Mouse (Mus musculus): ENCODE measurements at regions not wholly inside any gene's neighbourhood (a gene's known extent, or its start where the extent isn't known, plus 50 kb on each side); places are given as distances from the start of the nearest gene placed in this dataset.

DNA sequence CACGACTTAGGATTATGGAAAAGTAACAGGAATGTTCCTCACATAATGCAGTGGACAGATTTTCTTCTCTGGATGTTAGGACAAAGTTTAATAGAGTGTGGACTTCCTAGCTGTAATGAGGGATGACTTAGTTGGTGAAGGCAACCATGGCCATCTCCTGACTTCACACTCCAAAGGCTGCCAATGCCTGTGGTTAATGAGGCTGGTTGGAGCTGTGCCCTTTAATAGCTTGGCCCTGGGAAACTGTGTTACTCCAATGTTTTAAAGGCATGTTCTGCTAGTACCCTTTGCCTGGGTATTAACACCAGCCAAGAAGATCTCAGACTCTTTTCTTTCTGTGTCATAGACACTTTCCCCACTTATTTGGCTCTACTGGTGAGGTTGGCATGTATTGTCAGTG, 378.9 kb downstream of the Fat4 start:
- Histone ChIP-seq H3K27ac (ENCODE audit: low read length) (no peak overlapping the region), H3K4me3 (ENCODE audit: low read length) (no peak overlapping the region), H3K27me3 (ENCODE audit: control insufficient read depth, insufficient read depth, low read length) (no peaks in the 10 kb centered on the region), H3K9me3 (replicated peaks; ENCODE audit: control insufficient read depth, low read length) (no peaks in the 10 kb centered on the region), H3K4me1 (ENCODE audit: control insufficient read depth, insufficient read depth, low read length) (no peaks in the 10 kb centered on the region), H3K9ac (ENCODE audit: low read length) (no peak overlapping the region), H3K36me3 (ENCODE audit: control insufficient read depth, insufficient read depth) (no peaks in the 10 kb centered on the region), H3K4me2 (ENCODE audit: low read depth, low read length) (no peak overlapping the region)
- 97% methylated on average over 1 of the region's 1 CpGs for WGBS
- ATAC-seq (replicated peaks; ENCODE audit: extremely low read depth, insufficient read depth, low FRiP score): no peak

DNA sequence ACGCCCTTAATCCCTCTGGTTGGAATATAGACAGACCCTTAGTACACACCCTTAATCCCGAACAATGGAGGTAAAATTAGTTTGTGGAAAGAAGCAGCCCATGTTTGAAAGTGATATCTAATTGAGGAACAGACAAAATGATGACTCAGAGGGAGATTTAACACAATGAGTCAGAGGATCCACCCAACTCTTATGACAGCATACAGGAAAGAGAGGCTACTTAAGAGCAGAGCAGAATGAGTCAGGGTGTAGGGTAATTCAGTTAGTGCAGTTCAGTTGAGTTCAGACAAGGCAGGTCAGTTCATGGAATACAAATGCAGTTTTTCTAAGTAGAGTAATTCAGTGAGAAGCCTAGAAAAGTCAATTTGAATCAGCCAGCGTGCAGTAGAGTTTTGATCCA, 382.6 kb downstream of the Fat4 start:
- no peak for ATAC-seq (replicated peaks; ENCODE audit: extremely low read depth, insufficient read depth, low FRiP score)
- H3K27me3 ChIP-seq (ENCODE audit: control insufficient read depth, insufficient read depth, low read length): no peaks in the 10 kb centered on the region
- peaks cover 5% of the 10 kb centered on the region for H3K4me1 ChIP-seq (ENCODE audit: control insufficient read depth, insufficient read depth, low read length)
- H3K4me2 ChIP-seq (ENCODE audit: low read depth, low read length): no peak overlapping the region
- no peaks in the 10 kb centered on the region for H3K9me3 ChIP-seq (replicated peaks; ENCODE audit: control insufficient read depth, low read length)
- H3K4me3 ChIP-seq (ENCODE audit: low read length): no peak overlapping the region
- H3K36me3 ChIP-seq (ENCODE audit: control insufficient read depth, insufficient read depth): no peaks in the 10 kb centered on the region
- no peak overlapping the region for H3K27ac ChIP-seq (ENCODE audit: low read length)
- 74% methylated on average over 3 of the region's 3 CpGs for WGBS
- H3K9ac ChIP-seq (ENCODE audit: low read length): no peak overlapping the region

DNA sequence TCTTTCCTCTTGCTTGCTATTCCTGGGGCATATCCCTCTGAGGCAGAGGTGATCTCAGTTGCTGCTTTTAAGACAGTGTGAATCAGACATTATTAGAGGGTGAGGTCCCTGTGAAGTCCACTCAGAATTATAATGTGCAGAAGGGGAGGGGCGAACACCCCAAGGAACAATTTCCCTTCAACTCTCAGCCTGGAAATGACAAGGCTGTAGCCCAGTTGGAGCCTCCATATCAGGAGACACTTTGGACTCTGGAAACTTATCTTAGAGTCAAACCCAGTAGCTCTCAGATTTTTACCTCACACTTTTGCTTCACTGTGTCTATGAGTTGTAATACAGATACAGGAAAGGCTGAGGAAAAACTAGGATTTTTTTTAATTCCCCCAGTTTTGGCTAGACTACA, 385.9 kb downstream of the Fat4 start:
- Histone ChIP-seq H3K36me3 (ENCODE audit: control insufficient read depth, insufficient read depth) (no peaks in the 10 kb centered on the region), H3K4me3 (ENCODE audit: low read length) (no peak overlapping the region), H3K27ac (ENCODE audit: low read length) (no peak overlapping the region), H3K9me3 (replicated peaks; ENCODE audit: control insufficient read depth, low read length) (no peaks in the 10 kb centered on the region), H3K4me2 (ENCODE audit: low read depth, low read length) (no peak overlapping the region), H3K9ac (ENCODE audit: low read length) (no peak overlapping the region), H3K27me3 (ENCODE audit: control insufficient read depth, insufficient read depth, low read length) (no peaks in the 10 kb centered on the region), H3K4me1 (ENCODE audit: control insufficient read depth, insufficient read depth, low read length) (peaks cover 5% of the 10 kb centered on the region)
- no peak for ATAC-seq (replicated peaks; ENCODE audit: extremely low read depth, insufficient read depth, low FRiP score)
- 50% methylated on average over 1 of the region's 1 CpGs for WGBS

DNA sequence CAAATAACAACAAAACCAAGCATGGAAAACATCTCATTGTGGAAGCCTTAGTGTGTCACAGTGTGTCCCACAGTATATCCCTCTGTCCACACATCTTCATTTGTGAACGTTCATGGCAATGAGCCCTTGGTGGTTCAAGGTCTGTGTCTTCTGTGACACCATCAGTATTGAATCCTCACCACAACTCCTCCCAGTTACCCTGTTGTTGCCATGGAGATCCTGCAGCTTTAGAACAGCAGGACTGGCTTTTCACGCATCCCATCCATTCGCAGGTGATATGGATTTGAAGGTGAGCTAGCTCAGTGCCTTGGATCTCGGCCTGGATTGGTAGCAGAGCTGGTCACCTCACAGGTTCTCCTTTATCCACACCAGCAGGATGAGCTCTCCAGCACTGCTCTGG, 390.2 kb downstream of the Fat4 start:
- no peak overlapping the region for H3K9ac ChIP-seq (ENCODE audit: low read length)
- H3K4me1 ChIP-seq (ENCODE audit: control insufficient read depth, insufficient read depth, low read length): peaks cover 5% of the 10 kb centered on the region
- no peaks in the 10 kb centered on the region for H3K36me3 ChIP-seq (ENCODE audit: control insufficient read depth, insufficient read depth)
- WGBS: 84% methylated on average over 4 of the region's 4 CpGs
- no peak overlapping the region for H3K27ac ChIP-seq (ENCODE audit: low read length)
- no peak overlapping the region for H3K4me3 ChIP-seq (ENCODE audit: low read length)
- H3K4me2 ChIP-seq (ENCODE audit: low read depth, low read length): no peak overlapping the region
- no peak for ATAC-seq (replicated peaks; ENCODE audit: extremely low read depth, insufficient read depth, low FRiP score)
- no peaks in the 10 kb centered on the region for H3K27me3 ChIP-seq (ENCODE audit: control insufficient read depth, insufficient read depth, low read length)
- H3K9me3 ChIP-seq (replicated peaks; ENCODE audit: control insufficient read depth, low read length): no peaks in the 10 kb centered on the region

DNA sequence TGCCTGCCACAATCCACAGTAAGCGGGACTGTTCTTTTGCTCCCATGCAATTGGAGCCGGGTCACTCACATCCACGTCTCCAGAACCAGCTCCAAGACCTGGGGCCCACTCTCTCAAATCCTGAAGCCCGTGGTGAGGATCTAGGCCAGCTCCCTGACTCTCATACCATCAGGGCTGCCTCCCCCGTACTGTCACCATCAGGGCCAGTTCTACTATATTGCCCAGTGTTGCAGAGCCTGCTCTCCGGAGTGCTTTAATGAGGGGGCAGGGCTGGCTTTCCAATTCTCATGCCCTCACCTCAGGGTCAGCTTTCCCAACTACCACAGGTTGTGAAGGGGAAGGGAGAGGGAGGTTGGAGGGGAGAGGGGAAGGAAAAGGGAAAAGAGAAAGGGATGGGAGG, 390.6 kb downstream of the Fat4 start:
- WGBS: 85% methylated on average over 6 of the region's 6 CpGs
- no peak overlapping the region for H3K4me2 ChIP-seq (ENCODE audit: low read depth, low read length)
- H3K36me3 ChIP-seq (ENCODE audit: control insufficient read depth, insufficient read depth): no peaks in the 10 kb centered on the region
- H3K27me3 ChIP-seq (ENCODE audit: control insufficient read depth, insufficient read depth, low read length): no peaks in the 10 kb centered on the region
- no peak for ATAC-seq (replicated peaks; ENCODE audit: extremely low read depth, insufficient read depth, low FRiP score)
- no peak overlapping the region for H3K9ac ChIP-seq (ENCODE audit: low read length)
- no peak overlapping the region for H3K27ac ChIP-seq (ENCODE audit: low read length)
- peaks cover 5% of the 10 kb centered on the region for H3K4me1 ChIP-seq (ENCODE audit: control insufficient read depth, insufficient read depth, low read length)
- no peak overlapping the region for H3K4me3 ChIP-seq (ENCODE audit: low read length)
- no peaks in the 10 kb centered on the region for H3K9me3 ChIP-seq (replicated peaks; ENCODE audit: control insufficient read depth, low read length)

DNA sequence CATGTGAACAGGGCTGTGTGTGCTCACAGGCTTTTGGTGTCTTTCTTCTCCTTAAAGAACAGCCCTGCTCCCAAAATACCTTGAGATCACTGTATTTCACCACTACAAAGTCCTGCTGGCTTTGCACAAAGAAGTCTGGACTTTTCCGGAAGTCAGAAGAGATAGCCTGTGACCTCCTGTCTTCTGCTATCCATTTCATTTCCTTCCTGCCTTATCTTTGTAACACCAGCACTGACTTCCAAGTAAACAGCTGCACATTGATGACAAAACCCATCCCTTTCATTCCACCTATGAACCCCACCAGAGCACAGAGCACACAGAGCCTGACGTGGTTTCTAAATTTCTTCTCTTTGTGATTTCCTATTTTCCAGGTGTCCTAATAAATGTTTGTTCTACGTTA, 408.5 kb downstream of the Fat4 start:
- Histone ChIP-seq H3K9me3 (replicated peaks; ENCODE audit: control insufficient read depth, low read length) (no peaks in the 10 kb centered on the region), H3K27me3 (ENCODE audit: control insufficient read depth, insufficient read depth, low read length) (no peaks in the 10 kb centered on the region), H3K27ac (ENCODE audit: low read length) (no peak overlapping the region), H3K4me2 (ENCODE audit: low read depth, low read length) (no peak overlapping the region), H3K9ac (ENCODE audit: low read length) (no peak overlapping the region), H3K36me3 (ENCODE audit: control insufficient read depth, insufficient read depth) (no peaks in the 10 kb centered on the region), H3K4me1 (ENCODE audit: control insufficient read depth, insufficient read depth, low read length) (no peaks in the 10 kb centered on the region), H3K4me3 (ENCODE audit: low read length) (no peak overlapping the region)
- no peak for ATAC-seq (replicated peaks; ENCODE audit: extremely low read depth, insufficient read depth, low FRiP score)
- 51% methylated on average over 3 of the region's 3 CpGs for WGBS

DNA sequence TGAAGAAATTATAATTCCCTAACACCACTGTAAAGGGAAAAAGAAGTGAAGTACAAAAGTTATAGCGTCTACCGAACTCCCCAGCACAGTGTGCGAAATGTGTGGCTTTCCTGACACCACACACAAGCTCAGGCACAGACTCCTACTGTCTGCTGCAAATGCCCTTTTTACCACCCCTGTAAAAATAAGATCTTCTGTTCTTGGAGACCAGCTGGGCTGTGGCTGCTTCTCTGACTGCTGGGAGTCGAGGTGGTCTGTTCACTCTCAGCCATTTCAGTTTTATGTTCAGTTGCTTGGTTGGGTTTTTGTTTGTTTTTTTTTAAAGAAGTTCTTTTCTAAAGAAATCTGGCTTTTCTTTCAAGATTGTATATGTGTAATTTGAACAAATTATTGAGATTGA, 409.5 kb downstream of the Fat4 start:
- H3K9me3 ChIP-seq (replicated peaks; ENCODE audit: control insufficient read depth, low read length): no peaks in the 10 kb centered on the region
- 81% methylated on average over 4 of the region's 4 CpGs for WGBS
- no peak overlapping the region for H3K27ac ChIP-seq (ENCODE audit: low read length)
- no peak for ATAC-seq (replicated peaks; ENCODE audit: extremely low read depth, insufficient read depth, low FRiP score)
- H3K4me1 ChIP-seq (ENCODE audit: control insufficient read depth, insufficient read depth, low read length): no peaks in the 10 kb centered on the region
- no peak overlapping the region for H3K4me3 ChIP-seq (ENCODE audit: low read length)
- no peak overlapping the region for H3K9ac ChIP-seq (ENCODE audit: low read length)
- no peaks in the 10 kb centered on the region for H3K27me3 ChIP-seq (ENCODE audit: control insufficient read depth, insufficient read depth, low read length)
- H3K4me2 ChIP-seq (ENCODE audit: low read depth, low read length): no peak overlapping the region
- no peaks in the 10 kb centered on the region for H3K36me3 ChIP-seq (ENCODE audit: control insufficient read depth, insufficient read depth)

DNA sequence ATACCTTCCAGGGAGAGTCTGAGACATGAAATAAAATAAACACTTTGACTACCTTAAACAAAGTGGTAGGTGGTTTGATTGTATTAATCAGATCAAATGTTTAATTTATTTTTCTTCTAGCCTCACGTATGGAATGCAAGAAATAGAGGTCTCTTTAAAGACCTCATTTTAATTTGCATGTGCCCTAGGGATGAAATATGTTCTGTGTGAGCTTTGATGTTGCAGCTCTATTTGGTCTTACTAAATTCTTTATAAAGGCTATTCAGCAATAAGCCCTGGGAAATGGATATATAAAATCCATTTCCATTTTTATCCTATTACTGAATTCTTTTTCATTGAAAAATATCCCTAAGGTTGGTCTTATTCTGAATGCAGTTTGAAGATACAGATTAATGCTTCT, 422.7 kb downstream of the Fat4 start:
- WGBS: 78% methylated on average over 1 of the region's 1 CpGs
- no peaks in the 10 kb centered on the region for H3K36me3 ChIP-seq (ENCODE audit: control insufficient read depth, insufficient read depth)
- H3K9me3 ChIP-seq (replicated peaks; ENCODE audit: control insufficient read depth, low read length): no peaks in the 10 kb centered on the region
- no peak overlapping the region for H3K4me3 ChIP-seq (ENCODE audit: low read length)
- H3K4me2 ChIP-seq (ENCODE audit: low read depth, low read length): no peak overlapping the region
- H3K4me1 ChIP-seq (ENCODE audit: control insufficient read depth, insufficient read depth, low read length): no peaks in the 10 kb centered on the region
- no peak overlapping the region for H3K9ac ChIP-seq (ENCODE audit: low read length)
- no peaks in the 10 kb centered on the region for H3K27me3 ChIP-seq (ENCODE audit: control insufficient read depth, insufficient read depth, low read length)
- no peak overlapping the region for H3K27ac ChIP-seq (ENCODE audit: low read length)
- no peak for ATAC-seq (replicated peaks; ENCODE audit: extremely low read depth, insufficient read depth, low FRiP score)

DNA sequence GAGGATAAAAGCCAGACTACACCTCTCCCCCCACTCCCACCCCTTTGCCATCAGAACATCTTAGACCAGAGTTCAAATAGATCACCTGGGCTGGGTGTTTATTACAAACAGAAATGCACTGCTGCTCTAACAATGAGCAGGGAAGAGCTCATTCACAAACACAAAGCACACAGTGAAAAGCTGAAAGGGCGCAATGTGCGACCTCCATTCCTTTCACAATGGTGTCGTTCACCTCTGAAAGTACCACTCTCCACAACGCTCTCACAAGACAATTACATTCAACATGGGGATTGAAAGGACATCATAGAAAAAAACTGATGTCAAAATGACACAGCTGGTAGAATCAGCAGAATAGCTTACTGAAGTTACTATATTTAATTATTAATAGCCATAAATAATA, 426.8 kb downstream of the Fat4 start:
- no peaks in the 10 kb centered on the region for H3K36me3 ChIP-seq (ENCODE audit: control insufficient read depth, insufficient read depth)
- 84% methylated on average over 4 of the region's 4 CpGs for WGBS
- H3K4me3 ChIP-seq (ENCODE audit: low read length): no peak overlapping the region
- ATAC-seq (replicated peaks; ENCODE audit: extremely low read depth, insufficient read depth, low FRiP score): no peak
- H3K9ac ChIP-seq (ENCODE audit: low read length): no peak overlapping the region
- no peaks in the 10 kb centered on the region for H3K9me3 ChIP-seq (replicated peaks; ENCODE audit: control insufficient read depth, low read length)
- no peak overlapping the region for H3K27ac ChIP-seq (ENCODE audit: low read length)
- H3K27me3 ChIP-seq (ENCODE audit: control insufficient read depth, insufficient read depth, low read length): no peaks in the 10 kb centered on the region
- no peaks in the 10 kb centered on the region for H3K4me1 ChIP-seq (ENCODE audit: control insufficient read depth, insufficient read depth, low read length)
- no peak overlapping the region for H3K4me2 ChIP-seq (ENCODE audit: low read depth, low read length)

DNA sequence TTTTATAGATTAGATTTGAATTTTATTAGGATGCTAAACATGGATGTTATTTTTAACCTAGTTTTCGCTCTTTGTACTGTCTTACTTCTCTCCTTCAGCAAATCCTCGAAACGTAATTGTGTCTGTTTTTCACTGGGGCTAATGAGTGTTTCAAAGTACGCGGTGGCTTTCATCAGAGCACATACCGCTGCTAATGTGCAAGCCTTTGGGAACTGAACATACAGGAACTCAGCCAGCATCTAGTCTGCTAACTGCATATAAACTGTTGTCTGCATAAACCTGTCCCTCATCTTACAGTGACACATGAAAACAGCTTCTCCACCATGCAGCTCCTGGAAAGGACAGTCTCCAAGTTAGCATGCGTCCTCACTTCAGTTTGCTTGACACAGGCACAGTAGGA, 434.1 kb downstream of the Fat4 start:
- WGBS: 51% methylated on average over 7 of the region's 7 CpGs
- no peak for ATAC-seq (replicated peaks; ENCODE audit: extremely low read depth, insufficient read depth, low FRiP score)

More for the DNA sequence above, 434.1 kb downstream of the Fat4 start:
- Histone ChIP-seq H3K9me3 (replicated peaks; ENCODE audit: control insufficient read depth, low read length) (no peaks in the 10 kb centered on the region), H3K4me3 (ENCODE audit: low read length) (no peak overlapping the region), H3K4me1 (ENCODE audit: control insufficient read depth, insufficient read depth, low read length) (peaks cover 13% of the 10 kb centered on the region), H3K27ac (ENCODE audit: low read length) (no peak overlapping the region), H3K27me3 (ENCODE audit: control insufficient read depth, insufficient read depth, low read length) (no peaks in the 10 kb centered on the region), H3K9ac (ENCODE audit: low read length) (no peak overlapping the region), H3K36me3 (ENCODE audit: control insufficient read depth, insufficient read depth) (no peaks in the 10 kb centered on the region), H3K4me2 (ENCODE audit: low read depth, low read length) (no peak overlapping the region)
